Mouse (Mus musculus) embryonic fibroblast, embryonic 13.5 days (primary cell): ENCODE results near the gene Metrnl.

ENCODE experiments used
- CTCF ChIP-seq: IDR thresholded peaks from 2 replicates; pipeline ENCODE4 v1.5.1; 2011; ENCODE audit warnings: mild to moderate bottlenecking, control low read depth, low read length, moderate library complexity, borderline replicate concordance; ENCODE audit not compliant: insufficient read depth
- POLR2A ChIP-seq: IDR thresholded peaks from 2 replicates; pipeline ENCODE4 v1.6.1; 2011; ENCODE audit warnings: low read depth, mild to moderate bottlenecking, control low read depth, low read length, moderate library complexity

- TF ChIP-seq CTCF (no peak), POLR2A (no peak)
Observed at GRCm38 (mm10) chr11:121654406-121654945, 46.9 kb upstream of the Metrnl start.
